Mouse (Mus musculus): ENCODE measurements at regions not wholly inside any gene's neighbourhood (a gene's known extent, or its start where the extent isn't known, plus 50 kb on each side); places are given as distances from the start of the nearest gene placed in this dataset.

- DNase-seq, result no peak
These were observed 81.0 kb downstream of the Maf start for GRCm38 (mm10) chr8:115626396-115627136.

- DNase-seq, result no peak
These were observed 82.5 kb downstream of the Maf start for GRCm38 (mm10) chr8:115625072-115625471.

- no peak for DNase-seq
These were observed 89.4 kb downstream of the Maf start for GRCm38 (mm10) chr8:115618049-115618760.

- no peak for DNase-seq
These were observed 90.6 kb downstream of the Maf start for GRCm38 (mm10) chr8:115616871-115617605.

- DNase-seq, result no peak
These were observed 93.5 kb downstream of the Maf start for GRCm38 (mm10) chr8:115613946-115614584.

GRCm38 (mm10) chr8:115612119-115612518, 95.5 kb downstream of the Maf start:
- no peak for DNase-seq

GRCm38 (mm10) chr8:115599771-115600170, 107.8 kb downstream of the Maf start:
- no peak for DNase-seq

- no peak for DNase-seq
These were observed 110.2 kb downstream of the Maf start for GRCm38 (mm10) chr8:115597226-115597953.

- no peak for DNase-seq
These were observed 117.9 kb downstream of the Maf start for GRCm38 (mm10) chr8:115589721-115590120.

- DNase-seq, result no peak
These were observed 118.5 kb downstream of the Maf start for GRCm38 (mm10) chr8:115589076-115589475.

GRCm38 (mm10) chr8:115584311-115584907, 123.2 kb downstream of the Maf start:
- DNase-seq, result no peak

GRCm38 (mm10) chr8:115583221-115583620, 124.4 kb downstream of the Maf start:
- no peak for DNase-seq

GRCm38 (mm10) chr8:115581940-115582517, 125.6 kb downstream of the Maf start:
- no peak for DNase-seq

- DNase-seq, result no peak
These were observed 139.2 kb downstream of the Maf start for GRCm38 (mm10) chr8:115568394-115568793.

GRCm38 (mm10) chr8:115565768-115566167, 141.8 kb downstream of the Maf start:
- DNase-seq, result no peak

- no peak for DNase-seq
These were observed 145.2 kb downstream of the Maf start for GRCm38 (mm10) chr8:115562362-115562761.

- no peak for DNase-seq
These were observed 146.3 kb downstream of the Maf start for GRCm38 (mm10) chr8:115560985-115561916.

- DNase-seq, result no peak
These were observed 152.1 kb downstream of the Maf start for GRCm38 (mm10) chr8:115555452-115555851.

- DNase-seq, result no peak
These were observed 153.4 kb downstream of the Maf start for GRCm38 (mm10) chr8:115554185-115554584.

- no peak for DNase-seq
These were observed 156.3 kb downstream of the Maf start for GRCm38 (mm10) chr8:115551262-115551661.
